Mouse (Mus musculus) small intestine, adult 10 weeks (tissue): Measurements from ENCODE around the gene Gm5150. TPM values are rescaled to one million over a fixed set of nuclear protein-coding genes. Genes with fewer than 3 reads are reported as not detected.

Experiments
- polyA plus RNA-seq: library from polyadenylated mRNA; stranded (reverse); fragments of 350-450 nt; fragmentation: Illumina TruSeq; extraction: RNeasy Lipid Tissue Mini Kit (QIAGEN cat#74804); gene quantifications from one replicate; pipeline ENCODE4 v1.2.3, GENCODE M21; 2014; ENCODE audit warnings: low replicate concordance

Gm5150 gene
- polyA plus RNA-seq = 3.9 TPM

DNA sequence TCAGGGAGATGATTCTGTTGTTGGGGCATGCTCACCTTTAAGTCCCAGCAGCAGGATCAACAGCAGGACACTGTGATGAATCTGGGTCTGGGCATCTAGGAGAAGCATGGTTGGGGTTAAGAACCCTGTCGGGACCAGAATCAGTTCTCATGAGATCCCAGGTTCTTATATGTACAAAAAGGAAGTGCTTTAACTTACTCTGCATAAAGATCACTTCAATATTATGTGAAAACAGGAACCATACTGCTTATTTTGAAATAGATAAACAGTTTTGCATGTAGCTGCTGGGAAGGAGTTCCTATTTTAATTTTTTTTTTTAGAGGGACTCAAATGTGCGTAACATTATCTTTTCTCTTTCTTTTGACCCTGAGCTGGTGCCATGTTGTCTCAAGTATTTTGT is at the start of gene Gm5150:
Gene Gm5150, minus strand, starts transcription at position 223 of the 400 bp plus-strand sequence.

Other genes starting within 250 kb of the Gm5150 start
- gene Sirpb1c, start 157.9 kb downstream of the Gm5150 start, polyA plus RNA-seq = 1.4 TPM